In genomic region chr5:47339807-47340206, GRCm38 (mm10) we compare ENCODE assay signal across 17 mouse cellular contexts.
DNase-seq lines count a peak whose midpoint lies in the region; ATAC-seq and TF ChIP-seq lines count a peak whose summit lies in the region.
"Had no signal": no experiment of that assay in that cellular context is flagged by ENCODE, and none has a peak within 500 bp of the region (broad histone marks: within the 10 kb centered on the region; RNA-seq: fewer than 3 reads in every experiment).

No protein-coding gene starts in this region.

- H3K27me3 ChIP-seq in heart, embryonic 11.5 days (ENCODE audit: control insufficient read depth, insufficient read depth, low read length) = no peaks in the 10 kb centered on the region
- H3K27me3 ChIP-seq in limb, embryonic 14.5 days (ENCODE audit: control insufficient read depth, insufficient read depth, low read length) = no peaks in the 10 kb centered on the region
- H3K27me3 ChIP-seq in limb, embryonic 10.5 days (ENCODE audit: low read depth, poor library complexity, severe bottlenecking) = no peaks in the 10 kb centered on the region
- no peaks in the 10 kb centered on the region for H3K27me3 ChIP-seq in myocyte (ENCODE audit: control insufficient read depth, insufficient read depth, insufficient read length)
- no peaks in the 10 kb centered on the region for H3K27me3 ChIP-seq in intestine, embryonic 16.5 days (replicated peaks; ENCODE audit: control insufficient read depth, insufficient read depth, low read length)

- ATAC-seq in heart, embryonic 11.5 days (replicated peaks; ENCODE audit: insufficient number of reproducible peaks, low FRiP score, low TSS enrichment) = no peak
- ATAC-seq in limb, embryonic 14.5 days (ENCODE audit: low FRiP score, low read depth) = no peak
- ATAC-seq in intestine, embryonic 16.5 days = no peak
- no peak for ATAC-seq in megakaryocyte-erythroid progenitor cell, adult 5-6 weeks (replicated peaks; ENCODE audit: low FRiP score, low TSS enrichment, poor library complexity, severe bottlenecking)
- ATAC-seq: intestine, postnatal 0 days had no signal

- WGBS in heart, embryonic 11.5 days (ENCODE audit: insufficient replicate concordance) = 83% methylated on average over 6 of the region's 6 CpGs
- WGBS in limb, embryonic 14.5 days = 63% methylated on average over 6 of the region's 6 CpGs
- WGBS in limb, embryonic 10.5 days = 93% methylated on average over 6 of the region's 6 CpGs
- 65% methylated on average over 6 of the region's 6 CpGs for WGBS in intestine, embryonic 16.5 days

- H3ac ChIP-seq in myocyte (ENCODE audit: control insufficient read depth, insufficient read length) = no peak overlapping the region

- no peak overlapping the region for H3K4me2 ChIP-seq in heart, embryonic 11.5 days
- H3K4me2 ChIP-seq in limb, embryonic 14.5 days (replicated peaks; ENCODE audit: low read depth, low read length, severe bottlenecking) = no peak overlapping the region
- no peak overlapping the region for H3K4me2 ChIP-seq in myocyte (ENCODE audit: low read depth)
- H3K4me2 ChIP-seq in intestine, embryonic 16.5 days (ENCODE audit: low read depth, low read length) = no peak overlapping the region
- H3K4me2 ChIP-seq: hindbrain, embryonic 14.5 days had no signal

- no peak overlapping the region for H3K4me3 ChIP-seq in heart, embryonic 11.5 days (ENCODE audit: low read depth, low read length)
- H3K4me3 ChIP-seq in limb, embryonic 14.5 days (replicated peaks; ENCODE audit: low read length) = no peak overlapping the region
- H3K4me3 ChIP-seq in limb, embryonic 10.5 days = no peak overlapping the region
- no peak overlapping the region for H3K4me3 ChIP-seq in myocyte
- no peak overlapping the region for H3K4me3 ChIP-seq in intestine, embryonic 16.5 days (ENCODE audit: low read length)

- no peaks in the 10 kb centered on the region for H3K4me1 ChIP-seq in heart, embryonic 11.5 days (ENCODE audit: control insufficient read depth, insufficient read depth, low read length)
- H3K4me1 ChIP-seq in limb, embryonic 14.5 days (ENCODE audit: control insufficient read depth, insufficient read depth, low read length) = 0 out of 2 replicates have a peak, but pooled peaks cover 4% of the 10 kb centered on the region
- no peaks in the 10 kb centered on the region for H3K4me1 ChIP-seq in limb, embryonic 10.5 days
- H3K4me1 ChIP-seq in intestine, embryonic 16.5 days (ENCODE audit: control insufficient read depth, insufficient read depth, low read length) = no peaks in the 10 kb centered on the region

- no peak overlapping the region for H3K27ac ChIP-seq in heart, embryonic 11.5 days (ENCODE audit: low read depth, low read length)
- H3K27ac ChIP-seq in limb, embryonic 14.5 days (replicated peaks; ENCODE audit: low read depth, low read length) = no peak overlapping the region
- H3K27ac ChIP-seq in limb, embryonic 10.5 days = no peak overlapping the region
- H3K27ac ChIP-seq in intestine, embryonic 16.5 days (ENCODE audit: low read length) = no peak overlapping the region
- H3K27ac ChIP-seq: hindbrain, embryonic 14.5 days; macrophage had no signal

- peak; percentile 52 for DNase-seq in heart, adult 8-10 months (ENCODE audit: low spot score)
- peak; percentile 22 for DNase-seq in limb, embryonic 14.5 days (ENCODE audit: low spot score)
- DNase-seq in limb, embryonic 10.5 days (ENCODE audit: low spot score) = no peak
- peak; percentile 34 for DNase-seq in layer of hippocampus, adult 9-11 months
- DNase-seq: adrenal gland, adult 8-10 months; cerebellum, adult 9-10 months; kidney, postnatal 36 days; midbrain, embryonic 14.5 days; thymus, adult 18-20 months had no signal

- no peaks in the 10 kb centered on the region for H3K36me3 ChIP-seq in heart, embryonic 11.5 days (ENCODE audit: control insufficient read depth, insufficient read depth, low read length)
- no peaks in the 10 kb centered on the region for H3K36me3 ChIP-seq in limb, embryonic 14.5 days (ENCODE audit: control insufficient read depth, insufficient read depth, low read length)
- H3K36me3 ChIP-seq in limb, embryonic 10.5 days = no peaks in the 10 kb centered on the region
- H3K36me3 ChIP-seq in myocyte (ENCODE audit: control insufficient read depth, insufficient read depth) = no peaks in the 10 kb centered on the region
- H3K36me3 ChIP-seq in intestine, embryonic 16.5 days (ENCODE audit: control insufficient read depth, insufficient read depth, low read length) = no peaks in the 10 kb centered on the region
- H3K36me3 ChIP-seq: G1E had no signal

- no peak overlapping the region for H3K9ac ChIP-seq in heart, embryonic 11.5 days (ENCODE audit: low read depth, low read length)
- no peak overlapping the region for H3K9ac ChIP-seq in limb, embryonic 14.5 days (ENCODE audit: low read depth, low read length, severe bottlenecking)
- no peak overlapping the region for H3K9ac ChIP-seq in intestine, embryonic 16.5 days (ENCODE audit: low read depth, low read length)
- H3K9ac ChIP-seq: hindbrain, embryonic 14.5 days had no signal

- H3K79me2 ChIP-seq in myocyte (ENCODE audit: control insufficient read depth, insufficient read depth) = no peaks in the 10 kb centered on the region

- H3K9me3 ChIP-seq in heart, embryonic 11.5 days (replicated peaks; ENCODE audit: control insufficient read depth, low read length) = no peaks in the 10 kb centered on the region
- H3K9me3 ChIP-seq in limb, embryonic 14.5 days (ENCODE audit: control insufficient read depth, low read length) = no peaks in the 10 kb centered on the region
- H3K9me3 ChIP-seq in limb, embryonic 10.5 days (replicated peaks) = no peaks in the 10 kb centered on the region
- H3K9me3 ChIP-seq in intestine, embryonic 16.5 days (ENCODE audit: control insufficient read depth, low read length) = no peaks in the 10 kb centered on the region
- H3K9me3 ChIP-seq: G1E had no signal

- TF ChIP-seq POLR2A in limb, embryonic 14.5 days (IDR thresholded peaks at IDR 0.05; ENCODE audit: borderline replicate concordance, extremely low read depth, insufficient read depth, insufficient read length) = no peak
- TF ChIP-seq POLR2A in myocyte (IDR thresholded peaks at IDR 0.05; ENCODE audit: insufficient read length, low read depth) = no peak

TF ChIP-seq in myocyte, 11 proteins besides CTCF, POLR2A, EP300 and RAD21:
- TF ChIP-seq CEBPB (IDR thresholded peaks at IDR 0.05; ENCODE audit: insufficient read depth, poor library complexity, severe bottlenecking) (0 out of 2 replicates have a peak, but pooled peaks have one; percentile 31), REST (IDR thresholded peaks at IDR 0.05; ENCODE audit: insufficient read depth, insufficient read length) (no peak)
